Mouse (Mus musculus) heart, adult 8-10 months (tissue): Measurements from ENCODE around the gene Olfr165. TPM values are rescaled to one million over a fixed set of nuclear protein-coding genes. Genes with fewer than 3 reads are reported as not detected.
"Not testable (repeated sequence)": the region's sequence is repeated elsewhere in the genome, so short reads cannot be mapped to it uniquely, and the experiment has no call there.

ENCODE experiments used
- DNase-seq: peaks from one replicate; pipeline ENCODE4 v3.0.0; 2022; ENCODE audit warnings: low spot score
- total RNA-seq, 4 experiments: library from RNA; stranded (reverse); gene quantifications; 2 replicates each; pipeline ENCODE4 v1.2.4; 2022

Olfr165 gene
- total RNA-seq = not detected

- DNase-seq = no peak
Measured at GRCm38 (mm10) chr16:19423034-19423433, at the start of gene Olfr165. Olfr165 (minus strand) TSS chr16:19423134.

GRCm38 (mm10) chr16:19464365-19464764 lies 41.4 kb upstream of the Olfr165 start:
- DNase-seq = no peak

- DNase-seq = not testable (repeated sequence)
Measured at GRCm38 (mm10) chr16:19458741-19459140, 35.8 kb upstream of the Olfr165 start.

- DNase-seq = no peak
Measured at GRCm38 (mm10) chr16:19387984-19388383, 35.0 kb downstream of the Olfr165 start.

Other genes starting within 250 kb of the Olfr165 start
- not detected for gene Olfr164, start 109.1 kb downstream of the Olfr165 start, total RNA-seq
- gene Olfr166, start 60.6 kb upstream of the Olfr165 start, total RNA-seq = not detected
- gene Olfr167, start 99.1 kb upstream of the Olfr165 start, total RNA-seq = not detected
- gene Olfr168, start 112.4 kb upstream of the Olfr165 start, total RNA-seq = not detected
- gene Olfr169, start 148.7 kb upstream of the Olfr165 start, total RNA-seq = not detected
- not detected for gene Olfr170, start 188.7 kb upstream of the Olfr165 start, total RNA-seq
- not detected for gene Olfr171, start 206.8 kb upstream of the Olfr165 start, total RNA-seq